Mouse (Mus musculus) cerebellum, adult 11-12 months (tissue): ENCODE data around the gene Cby1.
A peak's percentile ranks its signal among the peaks of the same experiment; 100 is the strongest.

Experiments
- DNase-seq: peaks from one replicate; pipeline ENCODE4 v3.0.0; 2022

Gene Cby1

GRCm38 (mm10) chr15:79708229-79708822, 49.3 kb downstream of the Cby1 start:
- no peak for DNase-seq

GRCm38 (mm10) chr15:79715646-79716045, 56.6 kb downstream of the Cby1 start:
- peak; percentile 78 for DNase-seq

- DNase-seq = peak; percentile 77
Measured at GRCm38 (mm10) chr15:79716710-79717109, 57.7 kb downstream of the Cby1 start.
